Mouse (Mus musculus): Measurements from ENCODE around the gene Carnmt1.

DNA sequence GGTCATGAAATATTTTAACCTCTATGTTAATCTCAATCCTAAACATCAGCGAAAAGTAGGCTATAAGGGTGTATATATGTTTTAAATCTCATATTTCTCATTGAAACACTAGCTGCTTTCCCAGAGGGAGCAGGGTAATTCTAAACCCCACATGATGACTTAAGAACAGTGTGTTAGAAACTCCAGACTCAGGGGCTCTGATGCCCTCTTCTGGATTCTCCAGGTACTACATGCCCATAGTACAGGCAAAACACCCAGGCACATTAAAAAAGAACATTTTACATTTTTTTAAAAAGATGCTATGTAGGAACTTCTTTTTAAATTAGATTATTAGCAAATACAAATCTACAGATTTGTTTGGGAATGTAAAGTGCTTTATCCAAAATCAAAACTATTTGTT is 45.8 kb downstream of the Carnmt1 start:
- TF ChIP-seq CTCF (IDR thresholded peaks at IDR 0.05): no peak; the same call in 1 of the 2 replicates
- no peak for TF ChIP-seq POLR2A (IDR thresholded peaks at IDR 0.05; ENCODE audit: insufficient read depth, low read depth, low read length)
- TF ChIP-seq EP300 (IDR thresholded peaks at IDR 0.05; ENCODE audit: insufficient read depth, low read depth, low read length): no peak
